Mouse (Mus musculus) kidney, postnatal 36 days (tissue): ENCODE results near the gene Nr1h2.

Experiments
- DNase-seq, 2 experiments: peaks; one replicate each; pipeline ENCODE4 v3.0.0; 2021 to 2022; ENCODE audit warnings: mixed read lengths in 2 of 2

Nr1h2 gene

DNA sequence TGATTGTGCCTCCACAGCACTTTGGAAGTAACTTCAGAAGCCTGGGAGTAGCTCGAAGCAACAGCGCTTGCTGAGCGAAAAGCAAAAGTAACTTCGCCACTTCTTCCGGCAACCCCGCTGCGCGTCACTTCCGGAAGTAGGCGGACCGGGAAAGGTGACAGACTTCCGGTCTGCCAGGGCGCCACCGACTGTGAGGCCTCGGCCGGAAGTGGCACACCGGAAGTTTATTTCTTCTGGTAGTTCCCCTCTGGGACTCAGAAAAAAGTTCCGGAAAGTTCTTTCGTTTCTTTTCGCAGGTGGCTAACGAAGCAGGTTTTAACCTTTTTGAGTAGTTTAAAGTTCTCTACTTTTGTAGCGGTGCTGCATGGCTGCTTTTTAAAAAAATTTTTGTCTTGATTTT, at the start of gene Nr1h2:
Gene Nr1h2 (minus strand): TSS at position 126 of the 400 bp plus-strand sequence.
- peak; percentile 98 for DNase-seq

DNA sequence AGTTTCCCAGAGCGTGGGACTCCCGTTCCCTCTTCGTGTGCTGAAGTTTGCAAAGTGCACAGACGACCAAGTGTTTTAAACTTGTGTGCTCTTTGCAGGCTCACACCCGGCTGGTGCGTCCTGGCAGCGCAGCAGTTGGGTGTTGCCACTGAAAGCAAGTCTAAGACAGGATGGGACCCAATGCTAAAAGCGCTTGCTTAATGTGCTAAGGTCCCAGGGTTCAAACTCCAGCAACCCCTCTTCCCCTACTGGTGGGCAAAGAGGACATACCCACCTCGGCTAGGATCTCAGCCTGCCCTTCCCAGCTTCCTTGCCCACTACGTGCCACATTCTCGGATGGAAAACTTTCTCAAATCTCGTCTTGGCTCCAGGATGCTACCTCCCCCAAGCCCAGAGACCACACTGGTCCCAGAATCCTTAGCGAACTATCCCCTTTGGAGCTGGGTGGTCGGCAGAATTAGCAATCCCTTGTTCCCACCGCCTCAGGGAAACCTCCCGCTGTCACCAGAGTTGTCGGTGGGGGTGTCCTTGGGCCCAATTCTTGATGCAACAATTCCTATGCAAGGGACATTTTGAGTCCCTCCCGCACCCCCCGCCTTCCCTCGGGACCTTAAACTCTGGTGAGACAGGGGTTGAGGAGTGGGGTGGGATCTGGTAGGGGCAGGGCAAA, 49.6 kb upstream of the Nr1h2 start:
- no peak for DNase-seq

DNA sequence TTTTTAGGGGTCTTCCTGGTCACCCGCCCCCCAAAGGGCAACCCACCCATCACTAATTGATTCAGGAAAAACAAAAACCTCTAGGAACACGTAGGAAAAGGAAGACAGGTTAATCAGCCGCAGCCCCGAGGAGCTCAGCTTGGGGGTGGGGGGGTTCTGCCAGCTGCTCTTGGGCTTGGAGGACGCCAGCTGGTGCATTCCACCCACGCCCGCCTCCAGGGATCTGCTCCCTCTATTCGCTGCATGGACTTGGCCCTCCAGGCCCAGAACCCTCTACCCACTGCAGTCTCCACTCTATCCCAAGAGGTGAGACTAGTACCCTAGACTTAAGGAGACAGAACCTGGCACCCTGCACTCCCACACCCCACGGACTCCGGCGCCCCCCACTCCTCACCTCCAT, 48.7 kb upstream of the Nr1h2 start:
- no peak for DNase-seq

DNA sequence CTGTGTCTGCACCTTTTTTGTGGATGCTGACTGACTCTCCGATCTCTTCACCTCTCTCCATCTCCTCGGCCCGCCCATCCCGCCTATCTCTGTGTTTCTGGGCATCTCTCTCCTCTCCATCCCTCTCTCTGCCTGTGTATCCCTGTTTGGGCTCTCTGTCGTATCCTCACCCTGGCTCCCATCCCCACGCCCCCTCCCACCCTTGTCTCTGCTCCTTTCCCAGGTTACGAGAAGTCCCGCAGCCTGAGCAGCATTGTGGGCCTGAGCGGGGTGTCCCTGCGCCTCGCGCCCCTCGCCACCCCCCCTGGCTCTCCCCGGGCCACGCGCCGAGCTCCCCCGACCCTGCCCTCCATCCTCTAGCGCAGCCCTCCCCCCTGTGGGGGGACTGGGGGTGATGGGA, 47.9 kb upstream of the Nr1h2 start:
- DNase-seq: no peak

DNA sequence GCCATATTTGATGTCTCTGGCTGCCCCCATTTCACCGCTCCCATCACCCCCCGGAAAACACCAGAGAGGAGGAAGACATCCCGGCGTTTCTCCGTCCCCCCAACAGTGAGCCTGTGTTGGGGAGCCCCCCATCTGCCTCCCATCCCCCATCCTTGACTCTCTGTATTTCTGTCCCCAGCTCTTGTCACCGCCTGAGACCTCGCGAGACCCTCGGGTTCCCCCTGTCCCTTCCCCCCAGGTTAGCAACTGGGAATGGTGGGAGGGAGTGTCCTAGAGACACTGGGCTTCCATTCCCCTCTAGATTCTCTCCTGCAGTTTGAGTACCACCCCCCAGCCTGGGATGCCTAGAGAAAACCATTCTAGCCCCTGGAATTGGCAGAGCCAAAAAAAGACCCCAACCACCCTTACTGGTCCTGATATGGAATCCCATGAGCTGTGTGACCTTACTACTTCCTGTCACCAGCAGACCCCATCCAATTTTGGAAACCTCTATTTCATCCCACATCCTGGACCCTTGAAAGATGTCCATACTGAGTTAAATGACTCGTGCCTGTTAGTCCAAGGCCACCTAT, 47.0 kb upstream of the Nr1h2 start:
- DNase-seq: no peak

DNA sequence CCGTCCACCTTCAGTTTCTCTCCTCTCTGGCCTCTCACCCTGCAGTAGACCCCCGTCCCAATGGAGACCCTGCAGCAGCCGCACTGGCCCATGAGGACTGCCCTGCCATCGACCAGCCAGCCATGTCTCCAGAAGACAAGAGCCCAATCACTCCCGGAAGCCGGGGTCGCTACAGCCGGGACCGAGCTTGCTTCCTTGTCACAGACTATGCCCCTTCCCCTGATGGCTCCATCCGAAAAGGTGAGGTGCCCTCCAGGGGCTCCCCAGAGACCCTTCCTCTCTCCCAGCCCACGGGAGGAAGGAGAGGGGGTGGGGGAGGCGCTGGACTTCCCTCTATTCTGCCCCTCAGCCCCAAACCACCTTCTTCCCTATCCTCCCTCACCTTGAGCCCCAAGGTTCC, 44.6 kb upstream of the Nr1h2 start:
- no peak for DNase-seq

DNA sequence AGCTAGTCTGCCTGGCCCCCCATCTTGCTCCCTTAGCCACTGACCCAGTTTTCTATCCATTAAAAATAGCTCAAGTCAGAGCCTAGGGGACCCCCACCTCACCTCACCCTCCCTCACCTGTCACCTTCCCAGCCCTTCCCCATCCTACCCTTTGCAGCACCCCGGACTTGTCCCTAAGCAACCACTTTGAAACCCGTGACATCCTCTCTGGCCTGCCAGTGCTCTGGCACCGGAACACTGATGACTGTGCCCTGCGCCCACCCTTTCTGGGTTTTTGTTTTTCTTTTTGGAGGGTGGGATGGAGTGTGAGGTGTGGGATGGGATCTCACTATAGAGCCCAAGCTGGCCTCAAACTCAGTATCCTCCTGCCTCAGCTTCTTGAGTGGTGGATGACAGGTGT, 43.9 kb upstream of the Nr1h2 start:
- DNase-seq: no peak

DNA sequence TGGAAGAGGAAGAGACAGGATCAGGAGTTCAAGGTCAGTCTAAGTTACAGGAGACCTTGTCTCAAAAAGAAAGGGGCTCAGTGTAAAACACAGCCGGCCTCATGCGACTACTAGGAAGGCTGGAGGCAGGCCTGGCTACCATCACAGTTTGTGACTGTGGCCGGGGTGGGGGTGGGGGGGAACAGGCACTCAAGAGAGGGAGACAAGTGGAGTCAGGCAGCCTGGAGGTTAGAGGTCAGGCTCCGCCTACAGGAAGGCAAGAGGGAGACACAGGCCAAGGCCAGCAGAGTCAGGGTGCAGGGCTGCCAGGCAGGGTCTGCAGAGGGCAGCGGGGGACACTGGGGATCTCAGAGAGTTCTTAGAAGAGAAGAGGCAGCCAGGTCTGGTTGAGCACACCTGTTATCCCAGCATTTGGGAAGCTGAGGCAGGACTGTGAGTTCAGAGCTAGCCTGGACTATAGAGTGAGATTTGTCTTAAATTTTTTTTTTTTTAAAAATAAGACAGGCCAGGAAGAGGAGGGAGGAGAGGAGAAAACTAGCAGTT, 43.3 kb upstream of the Nr1h2 start:
- DNase-seq: no peak

DNA sequence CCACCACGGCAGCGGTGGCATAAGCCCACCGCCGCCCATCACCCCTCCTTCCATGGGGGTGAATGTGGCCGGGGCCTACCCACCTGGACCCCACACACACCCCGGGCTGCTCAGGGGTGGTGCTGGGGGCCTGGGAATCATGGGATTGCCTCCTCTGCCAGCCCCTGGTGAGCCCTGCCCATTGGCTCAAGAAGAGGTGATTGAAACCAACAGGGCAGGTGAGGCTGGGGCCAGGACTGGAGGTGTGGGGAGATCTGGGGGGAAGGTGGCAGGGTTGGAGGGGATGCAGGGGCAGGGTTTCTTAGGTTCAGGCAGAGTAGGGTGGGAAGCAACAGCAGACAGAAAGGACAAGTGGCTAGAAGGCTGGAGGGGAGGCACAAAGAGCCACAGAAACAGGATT, 42.3 kb upstream of the Nr1h2 start:
- no peak for DNase-seq

DNA sequence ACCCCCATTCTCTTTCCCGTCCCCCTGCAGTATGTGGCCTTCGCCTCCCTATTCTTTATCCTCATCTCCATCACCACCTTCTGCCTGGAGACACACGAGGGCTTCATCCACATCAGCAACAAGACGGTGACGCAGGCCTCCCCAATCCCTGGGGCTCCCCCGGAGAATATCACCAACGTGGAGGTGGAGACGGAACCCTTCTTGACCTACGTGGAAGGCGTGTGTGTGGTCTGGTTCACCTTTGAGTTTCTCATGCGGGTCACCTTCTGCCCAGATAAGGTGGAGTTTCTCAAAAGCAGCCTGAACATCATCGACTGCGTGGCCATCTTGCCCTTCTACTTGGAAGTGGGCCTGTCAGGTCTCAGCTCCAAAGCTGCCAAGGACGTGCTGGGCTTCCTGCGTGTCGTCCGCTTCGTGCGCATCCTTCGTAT, 41.4 kb upstream of the Nr1h2 start:
- DNase-seq: no peak

DNA sequence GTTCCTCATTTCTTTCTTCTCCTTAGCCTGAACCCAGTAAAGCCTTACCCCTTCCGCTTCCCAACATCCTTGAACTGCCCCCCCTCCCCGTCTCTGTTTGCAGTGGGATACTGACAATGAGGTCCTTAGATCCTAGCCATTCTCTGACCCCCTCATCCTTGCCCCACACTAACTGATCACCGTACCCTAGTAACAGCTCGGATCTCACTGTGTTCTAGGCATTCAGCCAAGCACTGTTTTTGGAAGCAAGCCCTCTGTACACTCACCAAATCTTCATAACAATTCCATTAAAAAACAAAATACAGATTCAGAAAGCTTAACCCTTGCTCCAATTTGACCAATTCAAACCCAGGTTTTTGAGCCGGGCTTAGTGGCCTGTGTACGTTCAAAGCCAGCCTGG, 40.5 kb upstream of the Nr1h2 start:
- DNase-seq: no peak

DNA sequence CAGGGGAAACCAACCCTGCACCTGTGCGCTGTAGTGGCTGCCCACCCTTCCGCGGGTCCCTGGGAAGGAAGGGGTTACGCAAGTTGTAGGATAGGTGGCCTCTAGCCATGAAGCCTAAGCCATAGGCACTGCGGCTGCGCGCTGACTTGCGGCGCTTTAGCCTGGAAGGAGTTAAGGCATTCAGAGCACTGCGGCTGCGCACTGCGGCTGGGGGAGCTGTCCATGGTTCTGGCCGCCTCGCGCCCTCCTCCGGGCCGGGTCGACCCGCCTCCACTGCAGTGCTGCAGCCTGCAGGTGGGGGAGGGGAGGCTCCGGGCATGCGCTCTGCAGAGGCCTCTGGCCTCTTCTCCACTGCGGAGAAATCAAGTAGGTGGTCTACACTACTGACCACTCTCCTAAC, 40.0 kb upstream of the Nr1h2 start:
- peak; percentile 81 to 90 for DNase-seq

DNA sequence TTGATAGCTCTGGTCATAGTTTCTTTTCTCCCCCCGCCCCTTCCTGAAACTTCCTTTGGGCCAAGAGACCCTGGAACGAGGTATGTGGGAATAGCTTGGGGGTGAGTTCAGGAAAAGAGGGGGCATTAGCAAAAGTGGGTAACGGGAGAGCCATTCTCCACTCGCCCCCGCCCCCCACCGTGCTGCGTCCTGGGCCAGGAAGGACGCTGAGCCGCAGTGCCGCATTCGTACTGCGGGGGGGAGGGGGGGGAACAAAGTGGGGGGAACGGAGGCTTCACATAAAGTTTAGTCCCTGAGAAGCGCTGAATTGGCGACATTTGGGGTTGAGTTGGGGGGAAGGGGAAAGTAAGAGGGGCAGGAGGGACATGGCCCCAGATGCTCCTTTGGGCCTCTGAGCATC, 39.3 kb upstream of the Nr1h2 start:
- DNase-seq: no peak

DNA sequence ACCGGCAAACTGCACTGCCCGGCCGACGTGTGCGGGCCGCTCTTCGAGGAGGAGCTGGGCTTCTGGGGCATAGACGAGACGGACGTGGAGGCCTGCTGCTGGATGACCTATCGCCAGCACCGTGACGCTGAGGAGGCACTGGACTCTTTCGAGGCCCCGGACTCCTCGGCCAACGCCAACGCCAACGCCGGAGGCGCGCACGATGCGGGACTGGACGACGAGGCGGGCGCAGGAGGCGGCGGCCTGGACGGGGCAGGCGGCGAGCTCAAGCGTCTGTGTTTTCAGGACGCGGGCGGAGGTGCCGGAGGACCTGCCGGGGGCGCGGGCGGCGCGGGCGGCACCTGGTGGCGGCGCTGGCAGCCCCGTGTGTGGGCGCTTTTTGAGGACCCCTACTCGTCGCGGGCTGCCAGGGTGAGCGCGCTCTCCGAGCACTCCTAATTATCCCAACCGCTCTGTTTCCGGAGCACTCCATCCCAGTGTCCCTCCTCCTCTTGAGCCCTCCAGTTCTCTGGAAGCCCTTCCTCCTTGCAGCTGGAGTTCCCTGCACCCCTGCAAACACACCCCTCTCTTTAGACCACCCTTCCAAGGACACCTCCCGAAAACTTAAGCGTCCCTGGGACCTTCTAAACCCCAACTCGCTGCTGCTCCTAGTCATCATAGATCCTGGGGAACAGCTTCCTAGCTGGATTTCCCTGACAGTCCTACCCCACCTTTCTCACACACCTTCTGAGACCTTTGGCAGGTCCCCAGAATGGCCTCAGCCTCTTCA, 37.8 kb upstream of the Nr1h2 start:
- DNase-seq: peak; percentile 15 to 49

DNA sequence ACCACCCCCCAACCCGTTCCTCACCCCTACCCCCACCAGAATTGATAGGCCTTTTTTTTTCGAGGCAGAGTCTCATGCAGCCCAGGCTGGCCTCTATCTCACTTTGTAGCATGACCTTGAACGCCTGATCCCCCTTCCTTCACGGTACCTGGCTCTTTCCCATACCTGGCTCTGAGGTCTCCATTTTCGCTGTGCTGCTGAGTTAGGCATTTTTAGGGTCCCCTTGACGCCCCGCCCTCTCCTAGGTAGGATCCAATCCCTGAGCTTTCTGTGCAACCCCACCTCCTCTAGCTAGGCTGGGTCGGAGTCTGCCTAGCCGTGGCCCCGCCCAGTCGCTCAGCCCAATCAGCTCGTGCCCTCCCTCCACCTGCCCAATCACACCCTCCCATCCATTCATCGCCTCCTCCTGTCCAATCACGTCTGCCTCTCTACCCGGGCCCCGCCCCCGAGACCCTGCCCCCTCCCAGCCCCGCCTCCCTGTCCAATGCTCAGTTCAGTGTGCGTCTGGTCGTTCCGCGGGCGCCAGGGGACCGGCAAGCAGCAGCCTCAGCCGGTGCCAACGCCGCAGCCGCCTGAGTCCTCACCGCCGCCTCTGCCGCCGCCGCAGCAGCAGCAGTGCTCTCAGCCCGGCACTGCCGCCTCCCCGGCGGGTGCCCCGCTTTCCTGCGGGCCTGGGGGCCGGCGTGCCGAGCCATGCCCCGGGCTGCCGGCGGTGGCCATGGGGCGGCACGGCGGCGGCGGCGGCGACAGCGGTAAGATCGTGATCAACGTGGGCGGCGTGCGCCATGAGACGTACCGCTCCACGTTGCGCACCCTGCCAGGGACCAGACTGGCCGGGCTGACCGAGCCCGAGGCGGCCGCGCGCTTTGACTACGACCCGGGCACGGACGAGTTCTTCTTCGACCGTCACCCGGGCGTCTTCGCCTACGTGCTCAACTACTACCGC, 36.9 kb upstream of the Nr1h2 start, which contains the start of gene Kcnc3:
Gene Kcnc3 (plus strand): TSS at position 263 of the 946 bp plus-strand sequence.
- DNase-seq: peak; percentile 95 to 97

DNA sequence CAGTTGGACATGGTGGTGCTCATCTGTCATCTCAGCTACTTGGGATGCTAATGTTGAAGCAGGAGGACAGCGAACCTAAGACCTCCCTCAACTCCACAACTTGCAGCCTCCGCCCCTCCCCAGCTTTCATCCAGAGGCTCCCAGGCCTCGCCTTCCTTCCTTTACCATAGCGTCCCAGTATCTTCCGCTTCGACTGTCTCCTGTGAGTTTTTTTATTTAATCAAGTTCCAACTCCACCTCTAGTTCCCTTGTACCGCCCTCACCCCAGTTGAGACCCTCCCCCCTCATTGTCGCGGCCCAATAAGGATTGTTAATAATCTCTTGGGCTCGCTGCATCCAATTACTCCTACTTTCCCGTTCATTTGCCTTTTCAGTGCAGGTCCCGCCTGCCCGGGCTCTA, 36.2 kb upstream of the Nr1h2 start:
- peak; percentile 50 to 53 for DNase-seq

DNA sequence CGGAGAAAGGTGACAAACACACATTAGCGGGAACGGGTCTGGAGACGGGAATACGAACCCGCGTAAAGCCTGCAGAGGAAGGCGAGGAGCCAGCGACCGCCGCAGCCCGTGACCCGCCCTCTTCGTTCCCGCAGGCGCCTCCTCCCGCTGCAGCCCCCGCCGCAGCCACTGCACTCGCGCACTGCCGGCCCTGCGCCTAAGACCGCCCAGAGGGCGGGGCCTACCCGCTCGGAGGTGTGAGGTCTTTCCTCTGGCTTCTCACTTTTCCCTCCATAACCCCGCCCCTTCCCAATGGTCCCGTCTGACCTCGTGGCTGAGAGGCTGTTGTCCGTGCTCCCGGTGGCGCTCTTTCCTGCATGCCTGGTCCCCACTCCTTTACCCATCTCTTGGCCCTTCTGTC, 35.4 kb upstream of the Nr1h2 start:
- DNase-seq: peak; percentile 94

DNA sequence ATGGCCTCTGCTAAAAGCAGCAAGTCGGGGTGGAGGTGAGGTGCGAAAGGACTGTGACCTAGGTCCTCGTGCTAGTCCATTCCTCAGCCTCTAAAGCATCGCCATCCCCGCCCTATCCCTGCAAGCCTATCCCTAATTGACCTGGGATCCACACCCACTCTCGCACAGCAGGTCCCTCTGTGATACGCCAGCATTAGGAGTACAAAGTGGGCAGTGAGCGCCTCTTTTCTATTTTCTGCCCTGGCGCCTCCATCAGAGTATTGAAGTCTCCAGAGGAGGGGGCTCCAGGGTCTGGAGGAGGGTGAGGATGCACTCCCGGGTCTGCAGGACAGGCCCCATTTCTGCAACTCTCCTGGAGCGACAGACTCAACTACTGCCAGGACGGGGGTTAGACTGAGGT, 34.6 kb upstream of the Nr1h2 start:
- no peak for DNase-seq

DNA sequence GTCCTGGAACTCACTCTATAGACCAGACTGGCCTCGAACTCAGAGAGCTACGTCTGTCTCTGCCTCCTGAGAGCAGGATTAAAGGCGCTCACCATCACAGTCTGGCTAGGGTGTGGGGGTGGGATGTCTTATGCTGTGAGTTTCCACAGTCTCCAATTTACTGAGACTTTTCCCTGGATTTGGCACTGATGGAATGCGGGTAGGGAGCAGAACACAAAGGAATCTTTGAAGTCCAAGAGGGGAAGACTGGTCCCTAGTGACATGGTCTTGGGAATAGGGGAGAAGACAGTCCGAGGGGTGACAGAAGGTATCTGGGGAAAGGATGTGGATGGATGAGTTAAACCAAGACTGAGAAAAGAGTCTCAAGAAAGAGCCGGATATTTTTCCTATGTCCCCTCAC, 33.9 kb upstream of the Nr1h2 start:
- DNase-seq: no peak

DNA sequence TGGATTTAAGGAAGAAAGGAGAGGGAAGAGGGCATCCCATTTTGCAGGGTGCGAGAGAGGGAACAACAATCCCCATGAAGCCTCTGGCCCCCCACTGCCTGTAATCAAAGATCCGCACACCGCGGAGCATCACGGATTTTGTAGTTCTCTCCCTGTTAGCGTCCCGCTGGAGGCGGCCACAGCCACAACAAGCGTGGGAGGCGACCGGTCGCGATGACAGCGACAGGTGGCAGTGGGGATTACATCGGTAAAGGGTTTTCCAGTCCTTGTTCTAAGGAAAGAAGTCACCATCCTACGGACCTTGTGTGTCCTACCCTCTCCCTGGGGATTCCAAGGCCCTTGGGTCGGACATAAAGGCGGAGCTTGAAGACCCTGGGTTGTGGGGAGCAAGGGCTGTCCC, 33.2 kb upstream of the Nr1h2 start:
- peak in 1 of 2 experiments; percentile 40 for DNase-seq

DNA sequence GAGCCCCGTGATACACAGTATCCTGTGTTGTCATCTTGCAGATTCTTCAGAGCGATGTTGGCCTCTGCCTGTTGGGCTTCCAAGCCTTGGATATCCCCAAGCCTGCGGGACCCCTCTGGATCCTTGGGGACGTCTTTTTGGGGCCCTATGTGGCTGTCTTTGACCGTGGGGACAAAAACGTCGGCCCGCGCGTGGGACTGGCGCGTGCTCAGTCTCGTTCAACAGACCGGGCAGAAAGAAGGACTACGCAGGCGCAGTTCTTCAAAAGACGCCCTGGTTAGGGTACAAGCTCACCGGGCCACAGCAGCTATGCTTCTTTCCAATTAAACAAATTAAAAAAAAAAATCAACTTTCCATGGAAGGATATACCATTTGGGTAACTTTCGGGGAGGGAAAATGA, 32.8 kb upstream of the Nr1h2 start:
- no peak for DNase-seq

DNA sequence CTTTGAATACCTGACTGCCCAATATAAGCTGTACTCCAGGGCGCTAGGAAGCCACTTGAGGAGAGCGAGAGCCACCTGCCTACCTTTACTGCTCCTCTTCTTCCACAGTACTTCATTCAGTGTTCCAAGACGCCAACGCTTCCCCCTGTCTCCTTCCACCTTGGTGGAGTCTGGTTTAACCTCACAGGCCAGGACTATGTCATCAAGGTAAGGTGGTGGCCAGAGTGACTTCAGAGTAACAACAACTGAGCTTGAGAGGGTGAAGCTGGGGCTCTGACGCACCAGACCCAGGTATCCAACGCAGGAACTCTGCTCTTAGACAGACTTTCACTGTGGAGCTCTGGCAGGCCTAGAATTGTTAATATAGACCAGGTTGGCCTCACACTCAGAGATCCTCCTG, 31.9 kb upstream of the Nr1h2 start:
- no peak for DNase-seq

DNA sequence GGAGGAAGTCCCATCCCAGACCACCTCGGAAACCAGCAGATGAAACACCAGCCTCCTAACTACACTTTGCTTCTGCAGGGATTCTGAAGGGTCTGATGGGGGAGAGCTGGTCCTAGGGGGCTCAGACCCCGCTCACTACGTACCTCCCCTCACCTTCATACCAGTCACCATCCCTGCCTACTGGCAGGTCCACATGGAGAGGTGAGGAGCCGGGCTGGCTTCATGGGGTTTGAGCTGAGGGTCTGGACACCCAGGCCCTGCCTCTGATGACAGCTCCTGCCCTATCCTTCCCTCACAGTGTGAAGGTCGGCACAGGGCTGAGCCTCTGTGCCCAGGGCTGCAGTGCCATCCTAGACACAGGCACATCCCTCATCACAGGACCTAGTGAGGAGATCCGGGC, 31.2 kb upstream of the Nr1h2 start:
- no peak for DNase-seq
